Mouse (Mus musculus) brain, embryonic 14.5 days (tissue): ENCODE measurements around the gene Amz1.

Source experiments
- CTCF ChIP-seq: fragments of 200-500 bp; IDR thresholded peaks from 2 replicates; pipeline ENCODE4 v1.5.1; 2012; ENCODE audit warnings: inconsistent platforms, mild to moderate bottlenecking, moderate library complexity, borderline replicate concordance; ENCODE audit not compliant: insufficient read depth, insufficient read length; ENCODE audit errors: extremely low read depth
- POLR2A ChIP-seq: fragments of 200-500 bp; IDR thresholded peaks from 2 replicates; pipeline ENCODE4 v1.6.1; 2012; ENCODE audit warnings: mild to moderate bottlenecking, inconsistent platforms, borderline replicate concordance; ENCODE audit not compliant: poor library complexity, insufficient read depth, insufficient read length, severe bottlenecking; ENCODE audit errors: extremely low read depth

DNA sequence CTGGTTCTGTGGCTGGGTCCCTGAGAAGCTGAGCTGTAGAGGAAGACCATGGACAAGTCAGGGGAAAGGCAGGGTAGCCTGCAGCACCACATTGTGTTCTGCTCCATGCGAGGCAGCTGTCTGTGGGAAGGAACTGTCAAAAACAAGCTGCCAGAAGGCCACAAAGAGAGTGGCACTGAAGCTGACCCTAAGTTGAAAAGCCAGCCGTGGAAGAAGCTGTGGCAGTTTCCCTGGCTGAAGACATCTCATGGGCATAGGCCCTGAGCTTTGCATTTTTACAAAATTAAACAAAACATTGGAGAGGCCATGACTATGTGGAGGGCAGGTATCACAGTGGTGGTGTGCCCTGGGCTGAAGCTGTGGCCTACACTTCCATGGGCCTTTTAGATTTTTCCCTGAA is 75.3 kb downstream of the Amz1 start:
- TF ChIP-seq CTCF = no peak
- no peak for TF ChIP-seq POLR2A
